Mouse (Mus musculus) lung, postnatal 0 days (tissue): Measurements from ENCODE around the gene Tbce. TPM values are rescaled to one million over a fixed set of nuclear protein-coding genes. Genes with fewer than 3 reads are reported as not detected.

ENCODE experiments used
- ATAC-seq: fragments of 200-750 bp; cut with Nextera tagmentation; 2 replicates; pipeline ENCODE4 v1.8.0; 2017; ENCODE audit warnings: moderate library complexity
- DNase-seq: peaks from one replicate; pipeline ENCODE4 v3.0.0-alpha.2; 2016; ENCODE audit warnings: low spot score
- H3K27ac ChIP-seq: fragments of 300-500 bp; sonication (generic); 2 replicates; pipeline ENCODE4 v1.5.1; 2014; ENCODE audit warnings: antibody characterized with exemption, mild to moderate bottlenecking, low read length, mixed read lengths
- H3K27me3 ChIP-seq: fragments of 300-500 bp; sonication (generic); replicated peaks from 2 replicates; pipeline ENCODE4 v1.6.1; 2014; ENCODE audit warnings: low read length, mixed read lengths; ENCODE audit not compliant: insufficient read depth
- H3K36me3 ChIP-seq: fragments of 300-500 bp; sonication (generic); 2 replicates; pipeline ENCODE4 v1.6.1; 2014; ENCODE audit warnings: low read length, mixed read lengths; ENCODE audit not compliant: insufficient read depth
- H3K4me1 ChIP-seq: fragments of 300-500 bp; sonication (generic); 2 replicates; pipeline ENCODE4 v1.6.1; 2014; ENCODE audit warnings: antibody characterized with exemption, low read depth, low read length, mixed read lengths; ENCODE audit not compliant: insufficient read depth
- H3K4me2 ChIP-seq: fragments of 300-500 bp; sonication (generic); replicated peaks from 2 replicates; pipeline ENCODE4 v1.6.1; 2014; ENCODE audit warnings: low read depth, mild to moderate bottlenecking, low read length, moderate library complexity, mixed read lengths
- H3K4me3 ChIP-seq: fragments of 300-500 bp; sonication (generic); 2 replicates; pipeline ENCODE4 v1.5.1; 2014; ENCODE audit warnings: low read depth, low read length
- H3K9ac ChIP-seq: fragments of 300-500 bp; sonication (generic); replicated peaks from 2 replicates; pipeline ENCODE4 v1.6.1; 2014; ENCODE audit warnings: low read depth, mild to moderate bottlenecking
- H3K9me3 ChIP-seq: fragments of 300-500 bp; sonication (generic); 2 replicates; pipeline ENCODE4 v1.6.1; 2016; ENCODE audit warnings: low read length, mixed read lengths
- CTCF ChIP-seq: IDR thresholded peaks from 2 replicates; pipeline ENCODE4 v1.5.1; 2016; ENCODE audit warnings: antibody characterized with exemption, mild to moderate bottlenecking
- EP300 ChIP-seq: IDR thresholded peaks from 2 replicates; pipeline ENCODE4 v1.6.1; 2016; ENCODE audit warnings: antibody characterized with exemption, mild to moderate bottlenecking, control low read depth
- WGBS: fragments of 180-500 bp; shearing (Covaris S2); extraction: QIAGEN DNeasy Blood & Tissue Kit; methylation state at CpG from one replicate; pipeline ENCODE4 v1.1.7; 2014; 5-methylcytosine and 5-hydroxymethylcytosine counted together
- polyA plus RNA-seq: library from polyadenylated mRNA; unstranded; fragments of >200 nt; fragmentation: Nextera tagmentation; extraction: Ambion mirVana; gene quantifications from 2 replicates; pipeline ENCODE4 v1.2.1, GENCODE M21; 2015

Tbce gene
- polyA plus RNA-seq, 1 experiment from 2014 or later, result 37.1 TPM

- H3K9ac ChIP-seq, result no peak overlapping the region
- DNase-seq, result no peak
- H3K27me3 ChIP-seq, result no peaks in the 10 kb centered on the region
- no peaks in the 10 kb centered on the region for H3K9me3 ChIP-seq
- no peak overlapping the region for H3K4me2 ChIP-seq
- WGBS, result 90% methylated on average over 3 of the region's 3 CpGs
- TF ChIP-seq EP300, result no peak
- TF ChIP-seq CTCF, result no peak
- H3K4me1 ChIP-seq, result no peaks in the 10 kb centered on the region
- no peak overlapping the region for H3K4me3 ChIP-seq
- H3K36me3 ChIP-seq, result no peaks in the 10 kb centered on the region; the same call in 1 of the 2 replicates
- no peak for ATAC-seq
- no peak overlapping the region for H3K27ac ChIP-seq
Observed at GRCm38 (mm10) chr13:14018852-14019251, 20.6 kb downstream of the Tbce start.

- H3K4me2 ChIP-seq, result no peak overlapping the region
- ATAC-seq (no peak), DNase-seq (no peak)
- H3K27me3 ChIP-seq, result no peaks in the 10 kb centered on the region
- H3K9me3 ChIP-seq, result no peaks in the 10 kb centered on the region
- H3K4me1 ChIP-seq, result no peaks in the 10 kb centered on the region
- H3K4me3 ChIP-seq, result no peak overlapping the region
- no peaks in the 10 kb centered on the region; the same call in 1 of the 2 replicates for H3K36me3 ChIP-seq
- no peak overlapping the region for H3K27ac ChIP-seq
- no peak for TF ChIP-seq CTCF
- TF ChIP-seq EP300, result no peak
- H3K9ac ChIP-seq, result no peak overlapping the region
Observed at GRCm38 (mm10) chr13:14018283-14018682, 21.2 kb downstream of the Tbce start.

- no peak overlapping the region for H3K4me3 ChIP-seq
- DNase-seq (no peak), ATAC-seq (no peak)
- WGBS, result 90% methylated on average over 6 of the region's 6 CpGs
- H3K36me3 ChIP-seq, result peaks cover 3% of the 10 kb centered on the region
- H3K9me3 ChIP-seq, result no peaks in the 10 kb centered on the region
- H3K27me3 ChIP-seq, result no peaks in the 10 kb centered on the region
- no peak overlapping the region for H3K9ac ChIP-seq
- no peak overlapping the region for H3K27ac ChIP-seq
- H3K4me2 ChIP-seq, result no peak overlapping the region
- H3K4me1 ChIP-seq, result no peaks in the 10 kb centered on the region
- TF ChIP-seq CTCF (no peak), EP300 (no peak)
Observed at GRCm38 (mm10) chr13:14015609-14016008, 23.8 kb downstream of the Tbce start.

DNA sequence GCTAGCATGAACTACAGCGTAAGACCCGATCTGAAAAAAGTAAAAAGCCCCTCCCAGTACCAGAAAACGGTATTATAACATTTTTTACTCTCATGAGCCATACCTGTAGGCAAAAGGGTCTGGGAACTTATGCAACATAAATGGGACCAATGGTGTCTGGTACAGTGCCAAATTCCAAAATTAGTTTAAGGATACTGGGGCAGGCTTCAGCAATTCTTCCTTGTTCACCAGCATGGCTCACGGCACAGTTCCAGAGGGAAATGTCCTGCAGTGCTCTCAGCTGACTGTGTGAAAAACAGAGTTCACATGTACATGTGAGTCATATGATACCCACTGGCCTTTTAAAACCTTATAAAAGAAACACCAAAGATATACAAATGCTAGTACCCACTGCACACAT lies 24.9 kb downstream of the Tbce start:
- WGBS, result 91% methylated on average over 4 of the region's 4 CpGs
- DNase-seq, result no peak
- TF ChIP-seq EP300, result no peak
- TF ChIP-seq CTCF, result no peak

DNA sequence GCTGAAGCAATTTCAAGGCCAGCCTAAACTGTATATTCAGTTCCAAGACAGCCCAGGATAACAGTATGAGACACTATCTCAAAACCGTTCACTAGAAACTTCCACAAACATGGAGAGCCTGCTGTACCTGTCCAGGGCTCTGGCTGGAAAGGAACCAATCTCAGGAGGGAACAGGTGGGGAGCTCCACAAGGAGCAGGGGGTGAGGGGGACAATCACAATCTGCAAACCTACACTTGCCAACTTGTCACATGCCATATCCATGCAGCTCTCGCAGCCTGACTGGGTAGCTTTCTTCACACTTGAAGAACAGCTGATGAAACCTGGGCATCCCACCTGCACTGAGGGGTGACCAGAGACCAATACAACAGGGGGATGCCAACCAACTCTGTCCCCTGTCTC lies 25.4 kb downstream of the Tbce start:
- Histone ChIP-seq H3K4me3 (no peak overlapping the region), H3K27ac (no peak overlapping the region), H3K4me2 (no peak overlapping the region), H3K9ac (no peak overlapping the region), H3K9me3 (no peaks in the 10 kb centered on the region), H3K36me3 (peaks cover 5% of the 10 kb centered on the region), H3K4me1 (no peaks in the 10 kb centered on the region), H3K27me3 (no peaks in the 10 kb centered on the region)
- WGBS, result 96% methylated on average over 2 of the region's 2 CpGs
- TF ChIP-seq EP300, result no peak
- TF ChIP-seq CTCF, result no peak
- ATAC-seq (no peak), DNase-seq (no peak)

More for the DNA sequence above, 24.9 kb downstream of the Tbce start:
- H3K4me2 ChIP-seq, result no peak overlapping the region
- no peak overlapping the region for H3K27ac ChIP-seq
- no peaks in the 10 kb centered on the region for H3K27me3 ChIP-seq
- H3K9me3 ChIP-seq, result no peaks in the 10 kb centered on the region
- H3K9ac ChIP-seq, result no peak overlapping the region
- no peaks in the 10 kb centered on the region for H3K4me1 ChIP-seq
- H3K4me3 ChIP-seq, result no peak overlapping the region
- H3K36me3 ChIP-seq, result peaks cover 3% of the 10 kb centered on the region
- no peak for ATAC-seq

- Histone ChIP-seq H3K9ac (no peak overlapping the region), H3K27ac (no peak overlapping the region), H3K4me1 (no peaks in the 10 kb centered on the region), H3K4me2 (no peak overlapping the region), H3K9me3 (no peaks in the 10 kb centered on the region), H3K27me3 (no peaks in the 10 kb centered on the region), H3K4me3 (no peak overlapping the region), H3K36me3 (peaks cover 9% of the 10 kb centered on the region)
- DNase-seq (no peak), ATAC-seq (no peak)
- TF ChIP-seq CTCF (no peak), EP300 (no peak)
- WGBS, result 89% methylated on average over 4 of the region's 4 CpGs
Observed at GRCm38 (mm10) chr13:14011454-14011995, 27.9 kb downstream of the Tbce start.

DNA sequence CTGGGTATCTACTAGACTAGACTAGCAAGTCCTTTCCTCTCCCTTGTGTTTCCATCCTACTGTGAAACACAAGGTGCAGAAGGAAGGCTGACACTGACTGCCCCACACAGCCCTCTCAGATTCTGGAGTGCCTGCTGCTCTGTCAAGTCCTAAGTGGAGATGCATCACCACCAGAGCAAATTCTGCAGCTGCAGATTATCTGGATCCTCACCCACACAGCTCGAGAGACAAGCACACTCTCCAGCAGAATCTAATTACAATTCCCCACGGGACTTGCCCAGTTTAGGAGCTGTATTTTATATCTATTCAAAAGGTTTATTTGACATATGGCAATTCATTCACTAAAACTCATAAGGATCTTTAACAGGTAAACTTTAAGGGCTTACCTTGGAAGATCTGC lies 33.4 kb downstream of the Tbce start:
- H3K9ac ChIP-seq, result no peak overlapping the region
- DNase-seq (no peak), ATAC-seq (no peak)
- H3K4me1 ChIP-seq, result no peaks in the 10 kb centered on the region
- no peak overlapping the region for H3K27ac ChIP-seq
- no peak overlapping the region for H3K4me3 ChIP-seq
- WGBS, result 72% methylated on average over 2 of the region's 2 CpGs
- no peak for TF ChIP-seq EP300
- no peak for TF ChIP-seq CTCF
- no peaks in the 10 kb centered on the region for H3K27me3 ChIP-seq
- H3K36me3 ChIP-seq, result peaks cover 11% of the 10 kb centered on the region
- no peak overlapping the region for H3K4me2 ChIP-seq
- H3K9me3 ChIP-seq, result no peaks in the 10 kb centered on the region
